Mouse (Mus musculus): Measurements from ENCODE around the gene Fcho1. TPM values are rescaled to one million over a fixed set of nuclear protein-coding genes. Genes with fewer than 3 reads are reported as not detected.

Fcho1 gene
- polyA plus RNA-seq, 1 experiment: 144 TPM

DNA sequence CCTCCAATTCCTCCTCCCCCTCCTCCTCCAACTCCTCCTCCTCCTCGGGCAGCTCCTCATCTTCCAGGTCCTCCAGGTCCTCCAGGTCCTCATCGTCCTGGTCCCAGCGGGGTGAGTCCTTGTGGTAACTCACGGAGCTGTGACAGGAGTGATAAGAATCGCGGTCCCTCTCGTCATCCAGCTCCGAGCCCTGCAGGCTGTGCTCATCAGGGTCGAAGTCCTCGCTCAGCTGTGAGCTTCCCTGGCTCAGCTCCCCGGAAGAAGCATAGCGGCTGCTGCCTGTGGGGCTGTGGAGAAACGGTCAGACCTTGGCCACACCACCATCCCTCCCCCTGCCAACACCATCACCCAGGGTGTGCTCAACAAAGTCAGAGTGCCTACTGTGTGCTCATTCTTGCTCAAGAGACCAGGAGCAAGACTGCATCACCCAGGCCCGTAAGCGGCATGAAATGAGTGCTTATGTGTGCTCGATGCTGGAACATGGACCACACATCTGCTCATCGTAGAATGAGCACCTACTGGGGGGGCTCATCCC lies 66.9 kb downstream of the Fcho1 start:
- WGBS: 28% methylated on average over 17 of the region's 17 CpGs
- TF ChIP-seq CTCF (IDR thresholded peaks at IDR 0.05; ENCODE audit: control insufficient read depth, insufficient read depth, low read length): no peak
- no peak for TF ChIP-seq POLR2A (IDR thresholded peaks at IDR 0.05; ENCODE audit: borderline replicate concordance, control insufficient read depth, low read depth, low read length)
- Histone ChIP-seq H3K4me3 (replicated peaks; ENCODE audit: control insufficient read depth, low read depth, low read length) (no peak overlapping the region), H3K4me1 (ENCODE audit: control insufficient read depth, insufficient read depth, low read length) (no peaks in the 10 kb centered on the region), H3K27ac (ENCODE audit: control insufficient read depth, insufficient read depth, low read depth, low read length, poor library complexity) (no peak overlapping the region)

Other genes starting within 250 kb of the Fcho1 start
- 2.9 and 6.3 TPM in 2 replicates for gene Ano8, start 239.8 kb downstream of the Fcho1 start, polyA plus RNA-seq (2011; ENCODE audit: insufficient read depth, insufficient read length, low replicate concordance, missing spikeins)
- gene Gtpbp3, start 237.6 kb downstream of the Fcho1 start, polyA plus RNA-seq (2011; ENCODE audit: insufficient read depth, insufficient read length, low replicate concordance, missing spikeins): 6.3 and 7.9 TPM in 2 replicates
- gene Plvap, start 214.0 kb downstream of the Fcho1 start, polyA plus RNA-seq (2011; ENCODE audit: insufficient read depth, insufficient read length, low replicate concordance, missing spikeins): 13.7 and 20.5 TPM in 2 replicates
- gene Ccdc194, start 200.0 kb downstream of the Fcho1 start, polyA plus RNA-seq (2011; ENCODE audit: insufficient read depth, insufficient read length, low replicate concordance, missing spikeins): not detected in 2 replicates
- 58.9 and 103 TPM in 2 replicates for gene Bst2, start 188.3 kb downstream of the Fcho1 start, polyA plus RNA-seq (2011; ENCODE audit: insufficient read depth, insufficient read length, low replicate concordance, missing spikeins)
- 23.8 and 47.7 TPM in 2 replicates for gene Mvb12a, start 182.8 kb downstream of the Fcho1 start, polyA plus RNA-seq (2011; ENCODE audit: insufficient read depth, insufficient read length, low replicate concordance, missing spikeins)
- gene Tmem221, start 166.8 kb downstream of the Fcho1 start, polyA plus RNA-seq (2011; ENCODE audit: insufficient read depth, insufficient read length, low replicate concordance, missing spikeins): 0.81 and 2.5 TPM in 2 replicates
- gene Nxnl1, start 159.1 kb downstream of the Fcho1 start, polyA plus RNA-seq (2011; ENCODE audit: insufficient read depth, insufficient read length, low replicate concordance, missing spikeins): not detected in 2 replicates
- gene Slc27a1, start 156.8 kb downstream of the Fcho1 start, polyA plus RNA-seq (2011; ENCODE audit: insufficient read depth, insufficient read length, low replicate concordance, missing spikeins): 11.2 and 12.6 TPM in 2 replicates
- 111 and 147 TPM in 2 replicates for gene Pgls, start 133.5 kb downstream of the Fcho1 start, polyA plus RNA-seq (2011; ENCODE audit: insufficient read depth, insufficient read length, low replicate concordance, missing spikeins)
- 67.8 and 106 TPM in 2 replicates for gene Fam129c, start 128.1 kb downstream of the Fcho1 start, polyA plus RNA-seq (2011; ENCODE audit: insufficient read depth, insufficient read length, low replicate concordance, missing spikeins)
- 31.8 and 53.0 TPM in 2 replicates for gene Colgalt1, start 114.7 kb downstream of the Fcho1 start, polyA plus RNA-seq (2011; ENCODE audit: insufficient read depth, insufficient read length, low replicate concordance, missing spikeins)
- 0.18 TPM in 1 of 2 replicates, not detected in the other for gene Unc13a, start 54.0 kb downstream of the Fcho1 start, polyA plus RNA-seq (2011; ENCODE audit: insufficient read depth, insufficient read length, low replicate concordance, missing spikeins)
- gene Jak3, start 49.4 kb downstream of the Fcho1 start, polyA plus RNA-seq (2011; ENCODE audit: insufficient read depth, insufficient read length, low replicate concordance, missing spikeins): 7.5 and 15.6 TPM in 2 replicates
- 10.2 and 16.7 TPM in 2 replicates for gene Insl3, start 36.5 kb downstream of the Fcho1 start, polyA plus RNA-seq (2011; ENCODE audit: insufficient read depth, insufficient read length, low replicate concordance, missing spikeins)
- gene B3gnt3, start 23.9 kb downstream of the Fcho1 start, polyA plus RNA-seq (2011; ENCODE audit: insufficient read depth, insufficient read length, low replicate concordance, missing spikeins): 1.3 and 2.3 TPM in 2 replicates
- 0.70 and 1.8 TPM in 2 replicates for gene Zfp709, start 156.3 kb upstream of the Fcho1 start, polyA plus RNA-seq (2011; ENCODE audit: insufficient read depth, insufficient read length, low replicate concordance, missing spikeins)
- gene Zfp882, start 182.9 kb upstream of the Fcho1 start, polyA plus RNA-seq (2011; ENCODE audit: insufficient read depth, insufficient read length, low replicate concordance, missing spikeins): 1.1 and 1.9 TPM in 2 replicates
- gene Zfp617, start 182.9 kb upstream of the Fcho1 start, polyA plus RNA-seq (2011; ENCODE audit: insufficient read depth, insufficient read length, low replicate concordance, missing spikeins): 7.9 and 8.3 TPM in 2 replicates
- 7.4 and 10.4 TPM in 2 replicates for gene Zfp961, start 225.3 kb upstream of the Fcho1 start, polyA plus RNA-seq (2011; ENCODE audit: insufficient read depth, insufficient read length, low replicate concordance, missing spikeins)